Mouse (Mus musculus) lung, postnatal 0 days (tissue): ENCODE measurements at regions not wholly inside any gene's neighbourhood (a gene's known extent, or its start where the extent isn't known, plus 50 kb on each side); places are given as distances from the start of the nearest gene placed in this dataset.

Experiments used
- CTCF ChIP-seq: IDR thresholded peaks from 2 replicates; pipeline ENCODE4 v1.5.1; 2016; ENCODE audit warnings: antibody characterized with exemption, mild to moderate bottlenecking
- EP300 ChIP-seq: IDR thresholded peaks from 2 replicates; pipeline ENCODE4 v1.6.1; 2016; ENCODE audit warnings: antibody characterized with exemption, mild to moderate bottlenecking, control low read depth

GRCm38 (mm10) chr8:82191011-82191410 lies 212.0 kb downstream of the Il15 start:
- no peak for TF ChIP-seq CTCF
- no peak for TF ChIP-seq EP300
